Mouse (Mus musculus) testis, adult 2 months (tissue): Measurements from ENCODE around the gene Isl2.

Source experiments
- CTCF ChIP-seq: fragments of 200-500 bp; IDR thresholded peaks from 2 replicates; pipeline ENCODE4 v1.5.1; 2012; ENCODE audit warnings: low read depth, mild to moderate bottlenecking, inconsistent platforms, low read length, moderate library complexity; ENCODE audit not compliant: control insufficient read depth, insufficient read depth, insufficient replicate concordance
- POLR2A ChIP-seq: fragments of 200-500 bp; IDR thresholded peaks from 2 replicates; pipeline ENCODE4 v1.6.1; 2012; ENCODE audit warnings: low read depth, mild to moderate bottlenecking, inconsistent platforms, low read length, moderate library complexity; ENCODE audit not compliant: control insufficient read depth

GRCm38 (mm10) chr9:55539661-55540390 is 1.4 kb downstream of the Isl2 start:
- TF ChIP-seq CTCF, result no peak
- no peak for TF ChIP-seq POLR2A
